ENCODE assay signal across 14 mouse cellular contexts in genomic region chr5:36024003-36024685, GRCm38 (mm10).
"Had no signal": no experiment of that assay in that cellular context is flagged by ENCODE, and none has a peak within 500 bp of the region (broad histone marks: within the 10 kb centered on the region; RNA-seq: fewer than 3 reads in every experiment).

No protein-coding gene starts in this region.

- H3K27me3 ChIP-seq: limb, embryonic 15.5 days; liver, embryonic 12.5 days; neural tube, embryonic 15.5 days had no signal

- H3K9me3 ChIP-seq: limb, embryonic 15.5 days; liver, embryonic 12.5 days; neural tube, embryonic 15.5 days had no signal

- H3K36me3 ChIP-seq: liver, embryonic 12.5 days; neural tube, embryonic 15.5 days had no signal

- H3K4me2 ChIP-seq: limb, embryonic 15.5 days; liver, embryonic 12.5 days; lung, embryonic 14.5 days; midbrain, embryonic 11.5 days; neural tube, embryonic 15.5 days had no signal

- H3K4me1 ChIP-seq: liver, embryonic 12.5 days; neural tube, embryonic 15.5 days had no signal

- DNase-seq: kidney, adult 9 months; kidney, postnatal 36 days; lung, embryonic 14.5 days; lung, postnatal 10 days; lung, postnatal 4 days; thymus, adult 18-20 months; thymus, postnatal 14 days had no signal

- H3K4me3 ChIP-seq: limb, embryonic 15.5 days; liver, embryonic 12.5 days; myocyte; neural tube, embryonic 15.5 days had no signal

- ATAC-seq: intestine, postnatal 0 days; liver, embryonic 12.5 days had no signal

- H3K9ac ChIP-seq: limb, embryonic 15.5 days; liver, embryonic 12.5 days; lung, embryonic 14.5 days; neural tube, embryonic 15.5 days had no signal

- H3K27ac ChIP-seq: kidney, postnatal 0 days; limb, embryonic 15.5 days; liver, embryonic 12.5 days; neural tube, embryonic 15.5 days had no signal
